Mouse (Mus musculus): Measurements from ENCODE around the gene Fam111a. TPM values are rescaled to one million over a fixed set of nuclear protein-coding genes. Genes with fewer than 3 reads are reported as not detected.

Fam111a gene
- polyA plus RNA-seq, 1 experiment from 2014 or later, result 7.7 TPM

- H3K36me3 ChIP-seq (ENCODE audit: control insufficient read depth, insufficient read depth), result no peaks in the 10 kb centered on the region
- H3K4me1 ChIP-seq (replicated peaks; ENCODE audit: control insufficient read depth, insufficient read depth, low read length), result no peaks in the 10 kb centered on the region
- no peak for ATAC-seq
- no peak overlapping the region for H3K4me2 ChIP-seq (ENCODE audit: low read length)
- WGBS, result 90% methylated on average over 4 of the region's 4 CpGs
- no peak overlapping the region for H3K4me3 ChIP-seq (replicated peaks; ENCODE audit: low read length)
- no peaks in the 10 kb centered on the region for H3K9me3 ChIP-seq (ENCODE audit: control insufficient read depth, low read length)
- H3K27me3 ChIP-seq (replicated peaks; ENCODE audit: control insufficient read depth, insufficient read depth, low read length), result no peaks in the 10 kb centered on the region
- H3K27ac ChIP-seq (ENCODE audit: low read length), result no peak overlapping the region
- H3K9ac ChIP-seq (replicated peaks; ENCODE audit: low read depth, low read length), result no peak overlapping the region
These were observed 89.4 kb downstream of the Fam111a start for GRCm38 (mm10) chr19:12634963-12635362.

GRCm38 (mm10) chr19:12636863-12637262 is 91.3 kb downstream of the Fam111a start:
- Histone ChIP-seq H3K27ac (ENCODE audit: low read length) (no peak overlapping the region), H3K9ac (replicated peaks; ENCODE audit: low read depth, low read length) (no peak overlapping the region), H3K4me2 (ENCODE audit: low read length) (no peak overlapping the region), H3K27me3 (replicated peaks; ENCODE audit: control insufficient read depth, insufficient read depth, low read length) (no peaks in the 10 kb centered on the region), H3K36me3 (ENCODE audit: control insufficient read depth, insufficient read depth) (no peaks in the 10 kb centered on the region), H3K4me3 (replicated peaks; ENCODE audit: low read length) (no peak overlapping the region), H3K4me1 (replicated peaks; ENCODE audit: control insufficient read depth, insufficient read depth, low read length) (no peaks in the 10 kb centered on the region), H3K9me3 (ENCODE audit: control insufficient read depth, low read length) (no peaks in the 10 kb centered on the region)
- no peak for ATAC-seq
- 73% methylated on average over 3 of the region's 3 CpGs for WGBS

- Histone ChIP-seq H3K36me3 (ENCODE audit: control insufficient read depth, insufficient read depth) (no peaks in the 10 kb centered on the region), H3K4me2 (ENCODE audit: low read length) (no peak overlapping the region), H3K4me1 (replicated peaks; ENCODE audit: control insufficient read depth, insufficient read depth, low read length) (no peaks in the 10 kb centered on the region), H3K9ac (replicated peaks; ENCODE audit: low read depth, low read length) (no peak overlapping the region), H3K27ac (ENCODE audit: low read length) (no peak overlapping the region), H3K4me3 (replicated peaks; ENCODE audit: low read length) (no peak overlapping the region), H3K9me3 (ENCODE audit: control insufficient read depth, low read length) (no peaks in the 10 kb centered on the region), H3K27me3 (replicated peaks; ENCODE audit: control insufficient read depth, insufficient read depth, low read length) (no peaks in the 10 kb centered on the region)
- no peak for ATAC-seq
- WGBS, result 80% methylated on average over 1 of the region's 1 CpGs
These were observed 92.5 kb downstream of the Fam111a start for GRCm38 (mm10) chr19:12638049-12638448.

Other genes with a start within 250 kb of the Fam111a start
- gene Olfr1436, start 246.6 kb upstream of the Fam111a start, polyA plus RNA-seq (2015; fragmentation: Nextera tagmentation; extraction: Ambion mirVana), result not detected in 2 replicates
- gene Olfr1437, start 220.6 kb upstream of the Fam111a start, polyA plus RNA-seq (2015; fragmentation: Nextera tagmentation; extraction: Ambion mirVana), result not detected in 2 replicates
- not detected in 2 replicates for gene Olfr1438-ps1, start 209.8 kb upstream of the Fam111a start, polyA plus RNA-seq (2015; fragmentation: Nextera tagmentation; extraction: Ambion mirVana)
- gene Olfr1440, start 158.5 kb upstream of the Fam111a start, polyA plus RNA-seq (2015; fragmentation: Nextera tagmentation; extraction: Ambion mirVana), result not detected in 2 replicates
- gene Olfr1441, start 128.3 kb upstream of the Fam111a start, polyA plus RNA-seq (2015; fragmentation: Nextera tagmentation; extraction: Ambion mirVana), result not detected in 2 replicates
- not detected in 2 replicates for gene Pfpl, start 117.8 kb upstream of the Fam111a start, polyA plus RNA-seq (2015; fragmentation: Nextera tagmentation; extraction: Ambion mirVana)
- gene Mpeg1, start 85.0 kb upstream of the Fam111a start, polyA plus RNA-seq (2015; fragmentation: Nextera tagmentation; extraction: Ambion mirVana), result 0.39 and 0.47 TPM in 2 replicates
- gene Dtx4, start 44.3 kb upstream of the Fam111a start, polyA plus RNA-seq (2015; fragmentation: Nextera tagmentation; extraction: Ambion mirVana), result 20.3 and 21.3 TPM in 2 replicates
- 0.21 TPM in 1 of 2 replicates, not detected in the other for gene Gm4952, start 54.2 kb downstream of the Fam111a start, polyA plus RNA-seq (2015; fragmentation: Nextera tagmentation; extraction: Ambion mirVana)
- gene Glyat, start 87.6 kb downstream of the Fam111a start, polyA plus RNA-seq (2015; fragmentation: Nextera tagmentation; extraction: Ambion mirVana), result not detected in 2 replicates
- not detected in 2 replicates for gene Olfr1442, start 124.7 kb downstream of the Fam111a start, polyA plus RNA-seq (2015; fragmentation: Nextera tagmentation; extraction: Ambion mirVana)
- gene Olfr1443, start 132.4 kb downstream of the Fam111a start, polyA plus RNA-seq (2015; fragmentation: Nextera tagmentation; extraction: Ambion mirVana), result not detected in 2 replicates
- gene Keg1, start 150.0 kb downstream of the Fam111a start, polyA plus RNA-seq (2015; fragmentation: Nextera tagmentation; extraction: Ambion mirVana), result not detected in 2 replicates
- 1.3 and 1.5 TPM in 2 replicates for gene Cntf, start 219.9 kb downstream of the Fam111a start, polyA plus RNA-seq (2015; fragmentation: Nextera tagmentation; extraction: Ambion mirVana)